In the genomic region with DNA sequence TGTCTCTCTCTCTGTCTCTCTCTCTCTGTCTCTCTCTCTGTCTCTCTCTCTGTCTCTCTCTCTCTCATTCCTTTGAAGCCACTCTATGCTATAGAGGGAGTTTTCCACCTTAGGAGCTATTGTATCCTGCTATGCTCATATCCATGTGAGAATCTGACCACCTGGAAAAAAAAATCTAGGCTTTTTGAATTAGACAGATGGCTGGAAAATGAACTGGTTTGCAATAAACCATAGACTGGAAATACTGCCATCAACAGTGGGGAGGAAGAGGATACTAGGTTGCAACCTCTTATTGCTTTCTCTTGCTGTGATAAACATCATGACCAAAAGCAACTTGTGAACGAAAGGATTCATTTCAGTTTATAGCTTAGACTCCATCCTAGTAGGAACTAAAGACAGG, we compare ENCODE assay signal across 20 mouse cellular contexts. TPM values are rescaled to one million over a fixed set of nuclear protein-coding genes. Genes with fewer than 3 reads are reported as not detected.
DNase-seq lines count a peak whose midpoint lies in the region; TF ChIP-seq lines count a peak whose summit lies in the region.
"Had no signal": no experiment of that assay in that cellular context is flagged by ENCODE, and none has a peak within 500 bp of the region (broad histone marks: within the 10 kb centered on the region; RNA-seq: fewer than 3 reads in every experiment).

No protein-coding gene starts in this region.

- peaks cover 41% of the 10 kb centered on the region for H3K4me1 ChIP-seq in cerebellum, adult 2 months (ENCODE audit: control insufficient read depth, insufficient read depth, low read length)

- peak overlapping the region; percentile 10; the same call in 1 of the 2 replicates for H3K27ac ChIP-seq in cerebellum, adult 2 months (ENCODE audit: insufficient read depth, low read length)
- no peak overlapping the region for H3K27ac ChIP-seq in gastrocnemius, adult 2 months

- no peak for TF ChIP-seq POLR2A in cerebellum, adult 2 months (IDR thresholded peaks at IDR 0.05; ENCODE audit: borderline replicate concordance, insufficient read depth, low read length)

- no peaks in the 10 kb centered on the region for H3K27me3 ChIP-seq in cerebellum, adult 2 months (ENCODE audit: control insufficient read depth, insufficient read depth, low read length)
- H3K27me3 ChIP-seq: CH12.LX, Patski had no signal

- TF ChIP-seq CTCF in cerebellum, adult 2 months (IDR thresholded peaks at IDR 0.05; ENCODE audit: borderline replicate concordance, insufficient read depth, low read depth, low read length), result no peak
- TF ChIP-seq CTCF in gastrocnemius, adult 2 months (IDR thresholded peaks at IDR 0.05), result no peak

- intact Hi-C loops in gastrocnemius, adult 2 months (cut with DNase I), result no loop called here

- WGBS in cerebellum, adult 2 months, result 5% methylated on average over 1 of the region's 1 CpGs

- H3K4me3 ChIP-seq in cerebellum, adult 2 months (replicated peaks; ENCODE audit: insufficient read depth, low read depth, low read length), result no peak overlapping the region
- H3K4me3 ChIP-seq in gastrocnemius, adult 2 months, result no peak overlapping the region

- DNase-seq in cerebellum, adult 2 months, result peak in 1 of 2 experiments; percentile 65
- no peak for DNase-seq in cerebellum, adult 8-10 months
- peak; percentile 76 for DNase-seq in cerebellum, adult 9-10 months
- DNase-seq in cerebellum, adult 18-20 months, result no peak
- peak; percentile 65 for DNase-seq in brain, adult 2 months (ENCODE audit: low read depth, low spot score)
- DNase-seq in gastrocnemius, adult 2 months, result no peak
- DNase-seq: adrenal gland, adult 2 months; adrenal gland, adult 8-10 months; adrenal gland, postnatal 10 days; adrenal gland, postnatal 14 days; adrenal gland, postnatal 25 days; adrenal gland, postnatal 36 days; B cell, adult 2 months; cerebellum, adult 11 months; cerebellum, adult 11-12 months; cerebellum, adult 9-11 months; cerebellum, postnatal 10 days had no signal

RNA-seq across cellular contexts. Expression of a gene that starts 12.6 kb away (rescaled TPM):
- polyA plus RNA-seq in cerebellum, adult 2 months (2012; rRNA removed), result 99.2 and 101 TPM in 2 replicates
- total RNA-seq in gastrocnemius, adult 2 months (2021), result 1 to 10 TPM in 1 of 2 experiments, under 1 TPM in 1; 0.51 to 2.0 TPM
- polyA plus RNA-seq: G1E had no signal

Comparison
In these comparisons a context has a peak if more than half of its experiments do, and no peak if none do; other contexts are left out.
1. DNase-seq: peak in cerebellum, adult 9-10 months (single experiment) and brain, adult 2 months (single experiment); none in cerebellum, adult 8-10 months (single experiment), cerebellum, adult 18-20 months (0 of 2) and gastrocnemius, adult 2 months (single experiment).